Mouse (Mus musculus) heart, adult 9 months (tissue): ENCODE data around the gene Atrnl1.
"Not testable (repeated sequence)": the region's sequence is repeated elsewhere in the genome, so short reads cannot be mapped to it uniquely, and the experiment has no call there.

Source experiments
- DNase-seq, 2 experiments: peaks; one replicate each; pipeline ENCODE4 v3.0.0; 2022; ENCODE audit warnings: low spot score in 2 of 2

Gene Atrnl1

GRCm38 (mm10) chr19:57961738-57962640 lies 351.2 kb downstream of the Atrnl1 start:
- no peak for DNase-seq

GRCm38 (mm10) chr19:57963874-57964273 lies 353.0 kb downstream of the Atrnl1 start:
- DNase-seq, result no peak

- no peak for DNase-seq
These were observed 358.9 kb downstream of the Atrnl1 start for GRCm38 (mm10) chr19:57969766-57970165.

GRCm38 (mm10) chr19:57970342-57970895 lies 359.6 kb downstream of the Atrnl1 start:
- DNase-seq, result peak in 1 of 2 experiments; percentile 8

GRCm38 (mm10) chr19:57975201-57975600 lies 364.4 kb downstream of the Atrnl1 start:
- DNase-seq, result no peak

GRCm38 (mm10) chr19:57985918-57986900 lies 375.4 kb downstream of the Atrnl1 start:
- DNase-seq, result no peak

- no peak for DNase-seq
These were observed 377.0 kb downstream of the Atrnl1 start for GRCm38 (mm10) chr19:57987696-57988393.

- no peak for DNase-seq
These were observed 377.8 kb downstream of the Atrnl1 start for GRCm38 (mm10) chr19:57988559-57989093.

- no peak for DNase-seq
These were observed 380.4 kb downstream of the Atrnl1 start for GRCm38 (mm10) chr19:57991099-57991760.

GRCm38 (mm10) chr19:57994174-57994833 lies 383.5 kb downstream of the Atrnl1 start:
- DNase-seq, result not testable (repeated sequence)

- DNase-seq, result no peak
These were observed 384.2 kb downstream of the Atrnl1 start for GRCm38 (mm10) chr19:57995015-57995414.

GRCm38 (mm10) chr19:57997961-57998360 lies 387.1 kb downstream of the Atrnl1 start:
- DNase-seq, result peak in 1 of 2 experiments; percentile 9

- no peak for DNase-seq
These were observed 400.8 kb downstream of the Atrnl1 start for GRCm38 (mm10) chr19:58011636-58012035.

- DNase-seq, result no peak
These were observed 404.9 kb downstream of the Atrnl1 start for GRCm38 (mm10) chr19:58015741-58016140.

GRCm38 (mm10) chr19:58016561-58017453 lies 406.0 kb downstream of the Atrnl1 start:
- peak; percentile 78 to 82 for DNase-seq

GRCm38 (mm10) chr19:58017468-58017867 lies 406.6 kb downstream of the Atrnl1 start:
- DNase-seq, result no peak

GRCm38 (mm10) chr19:58018698-58019097 lies 407.9 kb downstream of the Atrnl1 start:
- no peak for DNase-seq

GRCm38 (mm10) chr19:58021514-58022284 lies 410.9 kb downstream of the Atrnl1 start:
- DNase-seq, result no peak
